ENCODE assay signal across 8 mouse cellular contexts in the genomic region with DNA sequence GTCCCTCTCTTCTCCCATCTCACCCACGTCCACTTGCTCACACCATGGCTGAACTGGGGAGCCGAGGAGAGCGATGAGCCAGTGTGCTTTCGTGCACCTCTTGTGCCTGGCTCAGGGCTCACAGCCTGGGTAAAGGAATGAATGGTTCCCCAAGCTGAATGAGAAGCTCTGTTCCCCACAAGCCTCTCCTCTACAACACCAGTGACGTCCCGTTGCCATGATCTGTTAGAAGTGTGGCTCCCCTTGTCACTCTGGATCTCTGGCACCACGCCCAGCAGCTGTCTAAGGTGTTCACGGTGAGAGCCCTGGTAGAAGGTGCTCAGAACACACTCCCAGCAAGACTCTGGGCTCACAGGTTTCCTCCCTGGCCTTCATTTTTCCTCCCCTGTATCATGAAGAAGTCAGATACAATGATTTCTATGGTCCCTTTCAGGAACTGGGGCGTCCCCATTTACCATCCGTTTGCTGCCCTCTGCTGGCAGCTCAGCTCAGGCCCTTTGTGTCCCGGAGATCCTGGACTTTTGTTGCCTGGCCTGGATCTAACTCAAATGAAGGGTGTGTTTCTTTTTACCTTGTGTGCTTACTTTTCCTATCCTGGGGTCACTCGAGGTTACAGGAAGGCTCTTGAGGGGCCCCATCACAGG. TPM values are rescaled to one million over a fixed set of nuclear protein-coding genes. Genes with fewer than 3 reads are reported as not detected.
DNase-seq lines count a peak whose midpoint lies in the region; ATAC-seq and TF ChIP-seq lines count a peak whose summit lies in the region.

No protein-coding gene starts in this region.

- ATAC-seq in intestine, postnatal 0 days: peak; percentile 53
- ATAC-seq in inflammation-experienced regulatory T-cells, adult 6 months: no peak

- WGBS in intestine, postnatal 0 days: 46% methylated on average over 12 of the region's 12 CpGs
- 47% methylated on average over 12 of the region's 12 CpGs for WGBS in midbrain, embryonic 10.5 days

- H3K27me3 ChIP-seq in intestine, postnatal 0 days (replicated peaks; ENCODE audit: control insufficient read depth, insufficient read depth, low read length): no peaks in the 10 kb centered on the region
- H3K27me3 ChIP-seq in midbrain, embryonic 10.5 days (ENCODE audit: low read depth, poor library complexity, severe bottlenecking): no peaks in the 10 kb centered on the region

- peak; percentile 93 for TF ChIP-seq CTCF in intestine, postnatal 0 days (IDR thresholded peaks at IDR 0.05; ENCODE audit: low read depth)

- H3K4me1 ChIP-seq in intestine, postnatal 0 days (replicated peaks; ENCODE audit: control insufficient read depth, insufficient read depth, low read length): no peaks in the 10 kb centered on the region
- H3K4me1 ChIP-seq in midbrain, embryonic 10.5 days: no peaks in the 10 kb centered on the region

- H3K4me3 ChIP-seq in intestine, postnatal 0 days (ENCODE audit: low read depth, low read length): no peak overlapping the region
- no peak overlapping the region for H3K4me3 ChIP-seq in midbrain, embryonic 10.5 days

- no peak overlapping the region for H3K9ac ChIP-seq in intestine, postnatal 0 days (ENCODE audit: low read depth, low read length)

- no peak overlapping the region for H3K4me2 ChIP-seq in intestine, postnatal 0 days (replicated peaks; ENCODE audit: low read depth)

- intact Hi-C loops in left cerebral cortex, postnatal 25 days (cut with DNase I): loop anchor here (2.0 to 10.0 kb wide), 5 partner anchors 154 to 422 kb away; a partner anchor contains a TSS

- no peaks in the 10 kb centered on the region for H3K36me3 ChIP-seq in intestine, postnatal 0 days (ENCODE audit: control insufficient read depth, insufficient read depth)
- no peaks in the 10 kb centered on the region for H3K36me3 ChIP-seq in midbrain, embryonic 10.5 days

- H3K27ac ChIP-seq in intestine, postnatal 0 days (ENCODE audit: low read depth, low read length): no peak overlapping the region
- peak overlapping the region; percentile 46; the same call in 1 of the 2 replicates for H3K27ac ChIP-seq in midbrain, embryonic 10.5 days (replicated peaks)

- H3K9me3 ChIP-seq in intestine, postnatal 0 days (ENCODE audit: control insufficient read depth): no peaks in the 10 kb centered on the region
- H3K9me3 ChIP-seq in midbrain, embryonic 10.5 days (replicated peaks): 0 out of 2 replicates have a peak, but pooled peaks cover 3% of the 10 kb centered on the region

- peak; percentile 81 to 95 for DNase-seq in adrenal gland, adult (ENCODE audit: inconsistent age in 2 of 2, low spot score in 1 of 2)
- DNase-seq in cerebellum, postnatal 25 days: peak; percentile 86 to 93
- DNase-seq in frontal cortex, postnatal 36 days (ENCODE audit: low spot score in 2 of 2): peak; percentile 75 to 86
- peak; percentile 86 to 88 for DNase-seq in left cerebral cortex, postnatal 25 days (ENCODE audit: low spot score in 2 of 2)
- DNase-seq in midbrain, embryonic 10.5 days (ENCODE audit: low spot score): peak; percentile 79
- DNase-seq in right cerebral cortex, postnatal 4 days: peak; percentile 94

RNA-seq across cellular contexts. Expression of a gene that starts 51.1 kb away (rescaled TPM):
- 18.9 and 21.1 TPM in 2 replicates for polyA plus RNA-seq in intestine, postnatal 0 days (2015; fragmentation: Nextera tagmentation; extraction: Ambion mirVana)
- total RNA-seq in left cerebral cortex, postnatal 25 days (2021): 1 to 10 TPM; 3.4 to 3.9 TPM
- polyA plus RNA-seq in midbrain, embryonic 10.5 days (2016; fragmentation: Nextera tagmentation; extraction: Ambion mirVana): 0.94 and 2.1 TPM in 2 replicates
- polyA plus RNA-seq in inflammation-experienced regulatory T-cells, adult 6 months (2017; shearing (Covaris generic)): 1 to 10 TPM; 3.7 to 4.7 (median 4.2) TPM
